Mouse (Mus musculus): Measurements from ENCODE around the gene Rbm20.

Rbm20 gene

DNA sequence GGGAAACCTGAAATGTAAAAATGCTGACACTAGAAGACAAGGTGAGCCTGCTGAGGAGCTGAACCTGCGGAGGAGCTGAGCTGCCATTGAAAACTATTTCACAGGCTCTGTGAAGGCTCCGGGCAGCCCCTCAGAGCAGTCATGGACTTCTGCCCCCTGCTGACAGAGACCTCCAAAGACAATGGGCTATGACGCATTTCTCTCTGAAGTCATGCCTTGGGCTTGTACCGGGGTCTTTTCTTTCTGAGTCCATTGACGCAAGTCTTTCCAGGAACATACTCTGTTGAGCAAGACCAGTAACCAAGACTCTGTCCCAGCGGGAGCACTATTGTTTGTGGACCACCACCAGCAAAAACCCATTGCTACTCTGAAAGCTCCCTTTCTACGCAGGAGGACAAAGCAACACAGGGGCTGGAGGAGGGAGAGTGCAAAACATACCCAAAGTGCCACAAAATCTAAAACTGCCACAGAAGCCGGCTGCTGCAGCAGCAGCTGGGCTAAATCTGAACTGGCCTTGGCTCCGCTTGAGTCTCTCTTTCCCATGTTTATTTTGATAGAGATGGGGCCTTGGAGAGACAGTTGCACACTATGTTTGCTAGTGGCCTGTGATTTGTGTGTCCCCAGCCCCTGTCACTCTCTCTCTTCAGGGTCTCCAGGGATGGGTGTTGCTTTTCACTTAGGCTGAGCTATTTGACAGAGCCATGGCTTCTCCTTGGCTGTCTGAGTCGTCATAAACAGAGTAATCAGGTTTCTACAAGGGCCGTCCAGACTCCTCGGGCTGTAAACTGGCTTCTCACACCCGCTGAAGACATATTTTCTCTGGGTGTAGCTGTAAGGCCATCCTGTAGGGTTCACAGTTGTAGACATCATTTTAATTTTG lies 144.4 kb downstream of the Rbm20 start:
- DNase-seq, result no peak

DNA sequence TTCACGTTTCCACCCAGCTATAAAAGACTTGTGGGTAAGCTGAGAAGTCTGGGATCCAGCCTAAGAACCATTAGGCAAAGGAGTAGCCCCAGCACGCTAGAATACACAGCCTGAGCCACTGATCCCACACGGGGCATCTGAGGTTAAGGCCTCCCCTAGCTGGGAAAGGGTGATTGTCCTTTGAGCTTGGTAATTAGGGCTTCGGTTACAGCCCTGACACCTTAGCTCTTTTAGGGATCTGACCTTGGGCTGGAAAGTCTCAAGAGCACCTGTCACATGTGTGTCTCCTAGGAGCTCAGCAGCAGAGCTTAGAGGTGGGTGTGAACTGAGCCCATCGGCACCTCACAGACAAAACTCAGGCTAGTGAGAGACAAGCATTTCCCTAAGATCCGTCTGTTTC lies 146.7 kb downstream of the Rbm20 start:
- DNase-seq, result no peak

DNA sequence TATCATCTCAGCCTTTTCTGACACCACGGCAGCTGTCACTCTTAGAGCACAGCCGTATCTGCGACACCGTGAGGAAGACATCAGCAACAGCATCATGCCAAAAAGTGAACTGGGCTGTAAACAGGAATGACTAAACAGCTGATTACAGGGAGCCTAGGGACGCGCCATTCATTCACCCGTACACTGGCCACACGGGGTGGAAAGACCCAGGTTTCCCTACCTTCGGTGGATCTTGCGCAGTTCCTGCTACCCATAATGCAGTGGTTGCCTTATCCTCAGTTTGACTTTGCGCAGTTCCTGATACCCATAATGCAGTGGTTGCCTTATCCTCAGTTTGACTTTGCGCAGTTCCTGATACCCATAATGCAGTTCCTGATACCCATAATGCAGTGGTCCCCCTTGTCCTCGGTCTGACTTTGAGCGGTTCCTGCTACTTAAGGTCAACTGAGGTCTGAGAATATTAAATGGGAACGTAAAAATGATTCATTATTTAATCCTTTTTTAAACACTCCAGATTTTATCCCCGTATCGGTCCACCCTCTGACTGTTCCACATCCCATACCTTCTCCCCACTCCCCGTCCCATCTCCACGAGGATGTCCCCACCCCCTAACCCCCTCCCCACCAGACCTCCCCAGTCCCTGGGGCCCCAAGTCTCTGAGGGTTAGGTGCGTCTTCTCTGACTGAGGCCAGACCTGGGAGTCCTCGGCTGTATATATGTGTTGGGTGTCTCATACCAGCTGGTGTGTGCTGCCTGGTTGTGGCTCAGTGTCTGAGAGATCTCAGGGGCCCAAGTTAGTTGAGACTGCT lies 148.0 kb downstream of the Rbm20 start:
- DNase-seq, result no peak

DNA sequence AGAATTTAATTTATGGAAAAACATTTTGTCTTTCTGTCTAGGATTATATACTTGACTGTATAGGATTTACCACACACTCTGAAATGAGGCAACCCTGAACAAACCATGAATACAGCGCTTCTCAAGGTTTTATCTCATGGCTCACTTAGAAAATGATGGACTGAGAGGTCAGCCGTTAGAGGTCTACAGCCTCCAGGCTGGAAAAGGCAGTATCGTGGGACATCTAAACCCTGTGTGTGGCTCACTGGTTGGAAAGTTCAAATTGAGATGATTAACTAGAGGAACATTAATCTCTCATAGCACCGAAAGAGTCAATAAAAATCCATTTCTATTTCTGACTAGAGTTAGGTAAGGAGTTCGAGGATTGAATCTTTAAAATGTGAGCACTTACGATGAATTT lies 152.9 kb downstream of the Rbm20 start:
- DNase-seq, result no peak

DNA sequence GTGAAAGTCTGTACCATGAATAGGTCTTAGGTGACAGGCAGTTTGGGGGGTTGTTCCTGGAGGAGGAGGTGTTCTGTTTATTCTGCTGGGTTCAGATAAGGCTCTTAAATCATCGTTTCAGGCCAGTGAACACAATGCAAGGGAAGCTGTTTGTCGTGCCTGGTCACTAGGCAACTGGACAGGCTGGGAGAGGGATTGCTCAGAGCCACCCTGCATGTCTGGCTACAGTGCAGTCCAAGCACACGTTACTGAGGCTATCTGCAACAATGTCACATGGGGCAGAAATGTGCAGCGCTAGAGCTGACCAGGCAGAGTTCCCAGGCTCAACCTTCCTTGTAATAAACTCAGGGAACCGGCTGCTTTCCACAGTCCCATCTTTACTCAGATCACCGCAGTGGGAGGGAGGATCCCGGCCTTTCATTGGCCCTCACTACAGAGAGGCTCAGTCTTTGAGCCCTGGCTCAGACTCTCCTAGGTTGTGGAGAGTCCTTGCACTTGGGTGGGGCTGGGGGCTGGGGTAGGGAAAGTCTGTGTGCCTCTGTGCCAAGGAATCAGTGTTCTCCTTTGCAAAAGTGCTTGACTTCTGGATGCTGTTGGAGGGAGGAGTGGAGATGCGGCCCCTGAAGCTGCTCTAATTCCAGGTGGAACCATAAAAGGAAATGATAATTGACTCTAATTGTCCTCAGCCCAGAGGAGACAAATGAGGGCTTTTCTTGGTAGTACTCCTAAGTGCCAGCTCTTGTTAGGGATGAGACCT lies 153.5 kb downstream of the Rbm20 start:
- DNase-seq, result peak; percentile 26 to 76

DNA sequence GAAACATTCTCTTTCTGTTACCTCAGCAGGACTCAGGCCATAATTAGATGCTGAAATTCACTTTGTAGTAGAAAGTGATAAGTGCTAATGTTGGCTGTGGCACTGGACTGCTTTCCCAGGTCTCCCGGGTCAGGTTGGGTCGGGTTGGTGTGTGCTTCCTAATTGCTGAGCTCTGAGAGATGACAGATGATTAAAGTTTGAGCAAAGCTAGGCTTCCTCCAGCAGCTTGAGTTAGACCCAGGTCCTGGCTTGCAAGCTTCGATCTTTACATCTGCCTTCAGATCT lies 154.0 kb downstream of the Rbm20 start:
- no peak for DNase-seq

DNA sequence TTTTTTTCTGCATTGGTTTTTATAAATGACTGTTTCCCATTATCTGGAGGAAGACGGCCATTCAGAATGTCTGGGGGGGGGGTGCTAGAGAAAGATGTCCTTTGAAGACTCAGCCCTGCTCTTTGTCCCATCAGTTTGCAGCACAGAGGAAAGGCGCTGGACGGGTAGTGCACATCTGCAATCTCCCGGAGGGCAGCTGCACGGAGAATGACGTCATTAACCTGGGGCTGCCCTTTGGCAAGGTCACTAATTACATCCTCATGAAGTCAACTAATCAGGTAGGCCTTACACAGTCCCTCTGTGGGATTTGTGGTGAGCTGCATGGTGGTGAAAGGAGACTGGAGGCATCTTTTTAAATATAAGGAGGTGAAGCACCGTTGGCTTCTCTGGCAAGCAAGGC lies 155.4 kb downstream of the Rbm20 start:
- no peak for DNase-seq

DNA sequence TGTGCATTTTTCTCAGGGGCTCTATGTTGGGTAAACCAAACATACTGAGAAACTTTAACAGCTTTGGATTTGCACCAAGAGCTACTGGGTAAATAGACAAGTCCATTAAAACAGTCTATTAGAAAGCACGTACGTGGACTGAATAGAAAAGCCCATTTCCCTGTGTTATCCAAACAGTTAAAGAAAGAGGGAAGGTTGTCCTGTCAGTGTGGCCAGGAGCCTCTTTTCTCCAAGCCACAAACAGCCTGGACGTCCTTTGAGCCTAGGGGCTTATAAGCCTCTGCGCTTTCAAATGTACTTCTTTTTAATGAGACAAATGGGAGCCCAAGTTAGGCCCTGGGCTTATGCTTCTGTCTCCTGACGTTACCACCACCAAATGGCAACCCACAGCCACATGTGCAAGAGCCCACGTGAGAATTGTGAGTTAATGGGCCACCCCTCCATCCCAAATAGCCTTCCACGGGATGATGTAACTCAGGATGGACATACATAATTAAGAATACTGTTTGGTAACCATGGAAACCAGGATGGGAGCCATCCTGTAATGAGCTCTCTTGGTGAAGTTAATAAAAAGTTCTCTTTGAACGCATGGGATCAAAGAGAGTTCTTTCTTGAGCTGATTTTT lies 156.8 kb downstream of the Rbm20 start:
- no peak for DNase-seq

DNA sequence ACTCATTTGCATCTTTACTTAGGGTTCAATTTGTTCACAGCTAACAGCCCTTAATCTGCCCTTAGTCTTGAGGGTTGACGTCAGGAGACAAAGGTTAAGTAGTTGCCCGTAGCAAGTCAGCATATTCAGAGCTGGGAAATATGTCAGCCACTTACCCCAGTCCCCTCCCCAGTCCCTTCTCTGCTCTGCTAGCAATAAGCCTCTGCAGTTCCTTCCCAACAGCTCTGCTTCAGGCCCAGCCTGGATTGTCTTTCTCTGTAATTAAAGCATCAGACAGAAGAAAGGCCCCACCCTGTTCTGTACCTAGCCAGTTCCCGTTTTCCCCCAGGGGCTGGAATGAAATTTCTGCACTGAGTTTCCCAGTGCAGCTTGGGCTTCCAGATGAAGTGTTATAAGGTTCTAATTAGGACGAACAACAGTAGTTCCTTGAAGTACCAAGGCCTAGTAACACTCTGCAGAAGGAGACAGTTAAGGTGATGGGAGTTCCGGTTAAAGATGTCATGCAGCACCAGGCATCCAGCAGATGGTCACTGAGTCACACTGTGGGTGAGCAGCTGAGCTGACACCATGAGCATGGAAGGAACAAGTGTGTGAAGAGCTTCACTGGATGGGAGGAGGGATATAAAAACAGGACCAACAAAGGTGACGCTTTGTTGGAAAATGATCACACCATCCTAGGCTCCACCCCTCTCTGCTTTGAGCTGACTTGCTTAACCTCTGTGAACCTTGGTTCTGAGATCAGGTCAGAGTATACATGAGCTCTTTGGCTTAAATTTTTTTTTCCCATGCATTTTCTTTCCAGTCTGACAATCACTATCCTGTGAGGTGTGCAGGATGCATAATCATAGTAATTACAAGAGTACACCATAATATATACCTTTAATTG lies 159.7 kb downstream of the Rbm20 start:
- DNase-seq, result peak; percentile 28 to 63

DNA sequence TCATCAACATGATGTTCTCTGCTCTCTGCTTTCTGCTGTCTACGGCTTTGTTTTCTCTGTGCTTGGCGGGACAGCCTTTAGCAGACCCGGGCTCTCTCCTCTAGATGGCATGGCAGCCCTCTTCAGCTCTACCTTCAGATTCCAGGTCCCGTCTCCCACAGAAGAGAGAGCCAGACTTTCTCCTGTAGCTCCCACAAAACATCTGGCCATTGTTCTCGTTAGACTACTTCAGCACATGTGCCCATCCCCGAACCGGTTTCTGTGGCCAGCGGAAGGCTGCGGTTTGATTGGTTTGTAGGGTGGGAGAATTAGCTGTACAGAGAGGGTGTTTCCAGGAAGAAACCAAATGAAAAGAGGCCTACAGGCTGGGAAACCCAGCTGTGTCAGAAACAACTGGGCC lies 161.7 kb downstream of the Rbm20 start:
- no peak for DNase-seq

DNA sequence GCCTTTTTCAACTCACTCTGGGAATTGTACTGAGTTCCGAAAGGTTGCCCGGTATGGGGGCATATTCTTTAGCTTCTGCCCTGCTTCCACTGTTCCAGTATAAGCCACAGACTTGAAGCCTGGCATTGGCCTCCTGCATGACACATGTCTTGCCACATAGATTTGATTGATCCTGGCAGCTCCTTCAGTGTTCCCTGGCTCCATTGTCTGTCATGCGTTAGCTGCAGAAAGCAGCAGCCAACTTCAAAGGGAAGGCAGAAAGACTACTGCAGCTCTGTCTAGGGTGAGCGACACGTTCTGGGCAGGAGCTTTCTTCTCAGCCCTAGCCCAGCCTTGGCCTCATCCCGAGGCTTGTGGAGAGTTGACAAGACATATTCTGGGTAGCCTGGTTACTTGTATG lies 162.7 kb downstream of the Rbm20 start:
- no peak for DNase-seq

DNA sequence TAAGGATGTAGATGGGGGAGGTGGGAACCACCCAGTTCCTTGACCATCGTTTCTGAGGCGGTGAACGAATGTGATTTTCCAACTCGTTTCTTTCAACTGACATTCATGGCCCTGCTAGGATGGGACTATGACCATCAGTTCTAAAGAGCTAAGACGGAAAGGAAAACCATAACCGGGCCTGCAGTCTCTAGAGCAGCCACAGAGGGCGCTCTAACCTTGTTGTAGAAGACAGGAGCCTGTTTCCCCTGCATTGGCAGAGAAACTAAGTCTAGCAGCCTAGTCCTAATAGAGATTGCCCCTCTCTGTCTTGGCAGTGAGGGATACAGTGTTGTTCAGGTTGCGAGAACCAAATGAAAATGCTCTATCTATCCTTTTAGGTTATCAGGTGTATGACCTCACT lies 164.8 kb downstream of the Rbm20 start:
- peak; percentile 50 to 67 for DNase-seq

DNA sequence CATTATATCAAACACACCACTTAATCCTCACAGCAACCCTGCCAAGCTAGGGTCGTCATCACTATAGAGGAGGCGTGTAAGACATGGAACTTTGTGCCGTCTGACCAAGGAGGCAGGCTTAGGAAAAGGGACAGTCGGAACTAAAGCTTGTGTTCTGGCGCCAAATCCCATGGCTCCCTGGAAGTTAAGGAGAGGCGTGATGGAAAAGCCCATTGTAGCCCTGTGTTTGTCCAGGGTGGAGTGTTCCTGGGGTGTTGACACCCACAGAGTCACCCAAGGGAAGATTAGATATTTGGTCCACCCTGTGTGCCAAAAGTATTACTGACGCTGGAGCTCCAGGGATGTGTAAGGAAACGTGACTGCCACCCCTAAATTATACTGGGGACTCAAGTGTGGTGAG lies 166.9 kb downstream of the Rbm20 start:
- no peak for DNase-seq

DNA sequence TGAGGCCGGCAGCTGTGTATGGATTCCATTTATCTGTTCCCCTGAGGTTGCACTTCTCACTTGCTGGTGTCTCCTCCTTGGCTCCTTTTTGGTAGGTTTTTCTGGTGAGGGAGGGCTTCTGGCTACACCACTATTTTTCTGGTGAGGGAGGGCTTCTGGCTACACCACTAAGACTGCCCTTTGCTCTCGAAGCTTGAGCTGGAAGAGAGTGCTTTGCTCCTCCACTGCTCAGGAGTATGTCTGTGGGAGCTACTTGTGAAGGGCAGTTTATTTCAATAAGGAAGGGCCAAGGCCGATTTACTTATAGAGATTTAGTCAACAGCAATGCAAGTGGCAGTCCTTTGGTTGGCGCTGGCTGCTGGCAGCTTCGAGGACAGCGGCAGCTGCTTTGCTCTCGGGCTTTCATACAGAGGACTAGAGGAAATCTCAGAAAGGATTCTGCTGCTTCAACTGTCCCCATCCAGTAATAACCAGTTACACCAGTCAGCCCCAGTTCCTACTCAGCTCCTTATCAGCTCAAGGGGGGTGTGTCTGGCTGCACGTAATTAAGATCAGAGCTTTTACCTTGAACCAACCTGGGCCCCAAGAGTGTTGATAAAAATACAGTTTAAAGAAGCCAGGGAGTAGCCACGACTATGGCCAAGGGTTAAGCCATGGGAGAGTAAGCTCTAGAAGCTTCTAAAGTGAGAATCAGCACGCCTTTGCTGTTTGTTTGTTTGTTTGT lies 171.3 kb downstream of the Rbm20 start:
- DNase-seq, result no peak

DNA sequence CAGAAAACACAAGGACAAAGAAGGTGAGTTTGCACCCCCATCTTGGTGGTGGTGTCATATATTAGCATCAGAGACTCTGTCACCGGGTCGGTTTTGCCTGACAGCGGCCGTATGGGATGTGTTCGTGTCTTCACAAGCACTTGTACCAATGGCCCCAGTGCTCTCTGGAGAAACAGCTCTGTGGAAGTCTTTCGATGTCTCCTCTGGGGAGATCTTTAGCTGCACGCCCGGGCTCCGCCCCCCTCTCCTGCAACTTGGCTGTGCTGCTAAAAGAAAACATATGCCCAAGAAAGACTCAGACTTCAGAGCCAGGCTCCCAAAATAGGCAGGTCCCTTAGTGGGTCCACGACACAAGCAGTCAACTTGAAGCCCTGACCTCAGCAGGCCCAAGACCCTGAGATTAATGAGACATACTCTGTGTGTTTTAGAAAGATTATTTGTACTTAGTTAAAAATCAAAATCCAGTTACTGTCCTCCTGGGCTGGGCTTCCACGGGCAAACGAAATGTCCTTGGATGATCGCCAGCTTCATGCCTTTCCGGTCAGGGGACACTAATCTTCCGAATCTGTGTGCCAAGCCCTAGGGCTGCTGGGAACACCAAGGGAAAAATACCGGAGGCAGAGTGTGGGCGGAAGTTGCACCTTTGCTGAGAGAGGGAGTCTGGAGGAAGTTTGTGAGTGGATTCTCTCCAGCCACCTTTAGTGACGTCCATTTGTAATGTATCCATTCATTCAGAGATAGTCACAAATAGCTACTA lies 173.2 kb downstream of the Rbm20 start:
- DNase-seq, result peak; percentile 90 to 94

DNA sequence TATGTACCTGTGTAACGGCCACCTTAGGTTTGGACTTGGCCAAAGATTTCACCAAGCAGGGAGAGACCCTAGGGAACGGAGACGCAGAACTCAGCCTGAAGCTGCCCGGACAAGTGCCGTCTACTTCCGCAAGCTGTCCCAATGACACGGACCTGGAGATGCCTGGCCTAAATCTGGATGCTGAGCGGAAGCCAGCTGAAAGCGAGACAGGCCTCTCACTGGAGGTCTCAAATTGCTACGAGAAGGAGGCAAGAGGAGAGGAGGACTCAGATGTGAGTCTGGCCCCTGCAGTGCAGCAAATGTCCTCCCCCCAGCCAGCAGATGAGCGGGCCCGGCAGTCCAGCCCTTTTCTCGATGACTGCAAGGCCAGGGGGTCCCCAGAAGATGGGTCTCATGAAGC lies 174.2 kb downstream of the Rbm20 start:
- DNase-seq, result no peak

DNA sequence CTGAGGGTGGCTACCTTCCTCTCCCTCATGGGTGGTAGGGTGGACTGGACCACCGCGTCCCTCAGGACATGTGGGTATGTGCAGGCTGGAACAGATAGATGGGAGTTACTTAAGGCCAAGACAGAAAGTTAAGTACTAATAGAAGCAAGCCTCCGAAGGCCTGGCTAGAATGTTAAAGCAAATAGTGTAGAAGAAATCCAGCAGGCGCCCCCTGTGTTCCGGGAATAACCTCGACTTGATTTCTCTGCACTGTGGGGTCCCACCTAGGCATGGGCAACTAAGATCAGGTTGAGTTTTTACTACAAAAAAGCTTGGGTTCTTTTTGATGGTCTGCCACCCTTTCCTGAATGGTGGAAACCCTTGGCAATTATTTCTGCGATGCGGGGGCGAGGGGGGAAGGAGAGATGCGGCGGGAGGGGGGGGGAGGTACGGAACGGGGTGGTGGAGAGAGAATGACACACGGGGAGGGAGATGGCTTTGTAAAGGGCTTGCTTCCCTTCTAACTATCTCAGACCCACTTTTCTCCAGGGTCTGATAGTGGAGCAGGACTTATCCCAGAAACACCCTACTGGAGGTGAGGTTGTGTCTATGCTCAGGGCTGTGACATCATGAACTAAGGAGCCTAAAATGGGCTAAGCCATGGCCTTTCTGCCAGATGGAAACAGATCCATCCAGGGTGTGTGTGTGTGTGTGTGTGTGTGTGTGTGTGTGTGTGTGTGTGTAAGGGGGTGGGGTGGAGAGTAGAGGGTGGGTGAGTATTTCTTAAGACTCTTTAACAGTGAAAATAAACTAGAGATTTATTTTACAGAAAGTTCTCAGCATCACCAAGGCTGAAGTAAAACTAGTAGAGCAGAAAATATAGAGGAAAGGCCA lies 175.0 kb downstream of the Rbm20 start:
- DNase-seq, result no peak

DNA sequence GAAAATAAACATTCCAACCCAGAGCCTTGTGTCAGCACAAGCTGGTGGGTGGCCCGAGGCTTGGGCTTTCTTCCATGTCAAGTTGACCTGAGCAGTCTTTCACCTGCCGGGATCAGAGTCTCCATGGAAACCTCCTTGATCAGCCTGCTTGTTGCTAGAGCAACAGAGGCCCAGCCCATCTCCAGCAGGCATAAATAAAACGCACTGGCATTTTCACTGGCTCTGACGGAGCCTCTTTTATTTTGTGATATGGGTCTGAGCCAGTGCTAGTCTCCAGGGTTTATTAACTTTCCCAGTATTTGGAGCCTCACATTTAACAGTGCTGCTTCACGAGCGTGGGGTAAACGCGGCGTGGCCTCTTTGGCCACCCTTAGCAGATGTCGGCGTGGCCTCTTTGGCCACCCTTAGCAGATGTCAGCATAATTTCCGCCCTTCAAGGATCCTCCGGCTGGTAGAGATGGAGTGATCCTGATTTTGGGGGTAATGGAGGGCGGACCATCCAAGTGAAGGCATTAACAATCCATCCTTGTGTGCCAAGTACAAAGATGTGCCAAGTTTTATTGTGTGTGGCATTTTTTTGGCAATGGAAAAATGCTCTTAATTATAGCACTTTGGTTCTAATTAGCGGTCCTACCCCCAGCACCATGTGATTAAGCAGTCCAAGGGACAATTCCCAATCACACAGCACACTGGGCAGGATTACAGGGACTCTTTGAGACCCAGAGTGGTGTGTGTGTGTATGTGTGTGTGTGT lies 175.8 kb downstream of the Rbm20 start:
- DNase-seq, result peak; percentile 71 to 93

DNA sequence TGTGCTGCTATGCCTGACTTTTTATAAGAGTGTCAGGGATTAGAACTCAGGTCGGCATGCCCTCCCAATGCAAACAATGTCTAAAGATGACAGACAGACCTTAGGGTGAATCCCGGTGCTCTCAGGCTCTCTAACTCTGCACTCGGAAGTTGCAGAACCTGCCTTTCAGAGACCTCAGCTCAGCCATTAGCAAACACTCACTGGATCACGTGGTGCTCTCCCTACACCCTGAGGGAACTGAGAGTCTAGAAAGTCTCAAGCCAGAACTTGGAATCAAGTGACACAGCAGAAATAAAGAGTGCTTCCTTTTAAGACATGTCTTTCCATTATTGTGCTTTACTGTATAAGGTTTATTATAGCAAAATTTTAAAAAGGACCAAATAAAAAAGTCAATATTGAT lies 177.9 kb downstream of the Rbm20 start:
- DNase-seq, result no peak
